Mouse (Mus musculus): ENCODE data around the gene Rcor3. TPM values are rescaled to one million over a fixed set of nuclear protein-coding genes. Genes with fewer than 3 reads are reported as not detected.

The Rcor3 gene
- total and polyA plus RNA-seq, 3 experiments, result 6.7 to 15.5 TPM; not detected in 1

- DNase-seq (ENCODE audit: low read depth, low spot score), result no peak
- H3K4me3 ChIP-seq (ENCODE audit: control insufficient read depth in 1 of 2, insufficient read depth in 1 of 2, low read depth in 2 of 2, low read length in 2 of 2), result no peak overlapping the region
- no peak overlapping the region for H3K9ac ChIP-seq (ENCODE audit: control insufficient read depth, low read depth, low read length, poor library complexity, severe bottlenecking)
- H3K36me3 ChIP-seq (ENCODE audit: control insufficient read depth in 1 of 2, insufficient read depth in 2 of 2, low read length in 2 of 2), result no peaks in the 10 kb centered on the region; a peak in 1 of 4 replicates
- no peak overlapping the region for H3K27ac ChIP-seq (ENCODE audit: control insufficient read depth, low read depth, low read length)
- no peaks in the 10 kb centered on the region for H3K4me1 ChIP-seq (ENCODE audit: control insufficient read depth in 1 of 2, insufficient read depth in 2 of 2, low read length in 2 of 2)
- H3K79me2 ChIP-seq (ENCODE audit: control insufficient read depth, insufficient read depth, low read length, poor library complexity), result no peaks in the 10 kb centered on the region
- H3K9me3 ChIP-seq (replicated peaks; ENCODE audit: insufficient read depth, low read length), result no peaks in the 10 kb centered on the region
- TF ChIP-seq KAT2A (conservative IDR thresholded peaks at IDR 0.05; ENCODE audit: low read depth, low read length), result no peak
- TF ChIP-seq TCF12 (IDR thresholded peaks at IDR 0.05; ENCODE audit: low read depth, low read length), result no peak
- TF ChIP-seq CTCF (IDR thresholded peaks at IDR 0.05 in 2 of 3, conservative IDR thresholded peaks at IDR 0.05 in 1 of 3; ENCODE audit: control insufficient read depth in 1 of 3, insufficient read depth in 1 of 3, low read depth in 2 of 3, low read length in 3 of 3, poor library complexity in 1 of 3, severe bottlenecking in 1 of 3), result no peak
- TF ChIP-seq CHD1 (IDR thresholded peaks at IDR 0.05; ENCODE audit: low read depth, low read length), result no peak
- TF ChIP-seq TBP (IDR thresholded peaks at IDR 0.05; ENCODE audit: low read depth, low read length), result no peak
- H3K27me3 ChIP-seq (ENCODE audit: control insufficient read depth in 1 of 2, insufficient read depth in 2 of 2, low read length in 2 of 2), result no peaks in the 10 kb centered on the region
Observed at GRCm38 (mm10) chr1:192062682-192063081, 75.2 kb downstream of the Rcor3 start.

- no peak for DNase-seq (ENCODE audit: low read depth, low spot score)
- H3K36me3 ChIP-seq (ENCODE audit: control insufficient read depth in 1 of 2, insufficient read depth in 2 of 2, low read length in 2 of 2), result no peaks in the 10 kb centered on the region; a peak in 1 of 4 replicates
- no peak overlapping the region for H3K9ac ChIP-seq (ENCODE audit: control insufficient read depth, low read depth, low read length, poor library complexity, severe bottlenecking)
- H3K4me3 ChIP-seq (ENCODE audit: control insufficient read depth in 1 of 2, insufficient read depth in 1 of 2, low read depth in 2 of 2, low read length in 2 of 2), result no peak overlapping the region
- H3K79me2 ChIP-seq (ENCODE audit: control insufficient read depth, insufficient read depth, low read length, poor library complexity), result no peaks in the 10 kb centered on the region
- H3K27me3 ChIP-seq (ENCODE audit: control insufficient read depth in 1 of 2, insufficient read depth in 2 of 2, low read length in 2 of 2), result no peaks in the 10 kb centered on the region
- no peaks in the 10 kb centered on the region for H3K4me1 ChIP-seq (ENCODE audit: control insufficient read depth in 1 of 2, insufficient read depth in 2 of 2, low read length in 2 of 2)
- no peaks in the 10 kb centered on the region for H3K9me3 ChIP-seq (replicated peaks; ENCODE audit: insufficient read depth, low read length)
- no peak overlapping the region for H3K27ac ChIP-seq (ENCODE audit: control insufficient read depth, low read depth, low read length)
- no peak for TF ChIP-seq UBTF (IDR thresholded peaks at IDR 0.05; ENCODE audit: borderline replicate concordance, insufficient read depth, low read depth, low read length)
- TF ChIP-seq TBP (IDR thresholded peaks at IDR 0.05; ENCODE audit: low read depth, low read length), result no peak
- no peak for TF ChIP-seq BHLHE40 (IDR thresholded peaks at IDR 0.05; ENCODE audit: borderline replicate concordance, low read depth, low read length)
- no peak for TF ChIP-seq KAT2A (conservative IDR thresholded peaks at IDR 0.05; ENCODE audit: low read depth, low read length)
- no peak for TF ChIP-seq ZNF384 (IDR thresholded peaks at IDR 0.05; ENCODE audit: low read depth, low read length)
- TF ChIP-seq MAFK (IDR thresholded peaks at IDR 0.05; ENCODE audit: borderline replicate concordance, low read depth, low read length), result no peak
- TF ChIP-seq POLR2AphosphoS5 (IDR thresholded peaks at IDR 0.05; ENCODE audit: borderline replicate concordance, low read depth, low read length), result no peak
- TF ChIP-seq MYC (IDR thresholded peaks at IDR 0.05; ENCODE audit: low read depth, low read length), result no peak
- no peak for TF ChIP-seq POLR2AphosphoS2 (IDR thresholded peaks at IDR 0.05; ENCODE audit: low read length)
- TF ChIP-seq POLR2A (IDR thresholded peaks at IDR 0.05; ENCODE audit: control insufficient read depth in 1 of 2, insufficient read depth in 1 of 2, low read depth in 1 of 2, low read length in 2 of 2, poor library complexity in 1 of 2), result no peak
- no peak for TF ChIP-seq HCFC1 (IDR thresholded peaks at IDR 0.05; ENCODE audit: low read depth, low read length)
- TF ChIP-seq RAD21 (IDR thresholded peaks at IDR 0.05; ENCODE audit: low read depth, low read length), result no peak
- no peak for TF ChIP-seq TCF12 (IDR thresholded peaks at IDR 0.05; ENCODE audit: low read depth, low read length)
- no peak for TF ChIP-seq SMC3 (IDR thresholded peaks at IDR 0.05; ENCODE audit: low read depth, low read length)
- TF ChIP-seq CHD2 (IDR thresholded peaks at IDR 0.05; ENCODE audit: low read length), result no peak
Observed at GRCm38 (mm10) chr1:192061666-192062306, 76.1 kb downstream of the Rcor3 start.

All from MEL (cell line).